Mouse (Mus musculus) thymus, postnatal 14 days (tissue): ENCODE data around the gene BC030870.
"Not testable (repeated sequence)": the region's sequence is repeated elsewhere in the genome, so short reads cannot be mapped to it uniquely, and the experiment has no call there.

Experiments used
- DNase-seq: peaks from one replicate; pipeline ENCODE4 v3.0.0; 2021

BC030870 gene

GRCm38 (mm10) chr8:65129199-65129788 lies at the start of gene BC030870:
Gene BC030870 (minus strand): TSS chr8:65129563.
- DNase-seq = no peak

- no peak for DNase-seq
These were observed 45.5 kb upstream of the BC030870 start for GRCm38 (mm10) chr8:65174746-65175476.

GRCm38 (mm10) chr8:65169184-65169583 lies 39.8 kb upstream of the BC030870 start:
- DNase-seq = no peak

- DNase-seq = not testable (repeated sequence)
These were observed 31.3 kb upstream of the BC030870 start for GRCm38 (mm10) chr8:65160676-65161075.

- no peak for DNase-seq
These were observed 29.9 kb upstream of the BC030870 start for GRCm38 (mm10) chr8:65159096-65159748.

GRCm38 (mm10) chr8:65157901-65158300 lies 28.5 kb upstream of the BC030870 start:
- DNase-seq = no peak

- no peak for DNase-seq
These were observed 9.6 kb upstream of the BC030870 start for GRCm38 (mm10) chr8:65138830-65139466.

GRCm38 (mm10) chr8:65126454-65126853 lies 2.9 kb downstream of the BC030870 start:
- DNase-seq = no peak

GRCm38 (mm10) chr8:65126014-65126413 lies 3.3 kb downstream of the BC030870 start:
- no peak for DNase-seq

- no peak for DNase-seq
These were observed 17.3 kb downstream of the BC030870 start for GRCm38 (mm10) chr8:65112092-65112491.

GRCm38 (mm10) chr8:65110285-65110691 lies 19.1 kb downstream of the BC030870 start:
- peak; percentile 22 for DNase-seq

- no peak for DNase-seq
These were observed 20.4 kb downstream of the BC030870 start for GRCm38 (mm10) chr8:65108936-65109335.

- no peak for DNase-seq
These were observed 21.2 kb downstream of the BC030870 start for GRCm38 (mm10) chr8:65107936-65108718.

- DNase-seq = no peak
These were observed 25.3 kb downstream of the BC030870 start for GRCm38 (mm10) chr8:65104041-65104440.

GRCm38 (mm10) chr8:65103632-65104031 lies 25.7 kb downstream of the BC030870 start:
- DNase-seq = no peak

GRCm38 (mm10) chr8:65099735-65100134 lies 29.6 kb downstream of the BC030870 start:
- no peak for DNase-seq

- no peak for DNase-seq
These were observed 31.5 kb downstream of the BC030870 start for GRCm38 (mm10) chr8:65097760-65098415.

- DNase-seq = no peak
These were observed 39.6 kb downstream of the BC030870 start for GRCm38 (mm10) chr8:65089781-65090180.

- no peak for DNase-seq
These were observed 41.2 kb downstream of the BC030870 start for GRCm38 (mm10) chr8:65088120-65088519.

- DNase-seq = no peak
These were observed 41.7 kb downstream of the BC030870 start for GRCm38 (mm10) chr8:65087711-65088110.

- DNase-seq = no peak
These were observed 43.7 kb downstream of the BC030870 start for GRCm38 (mm10) chr8:65085680-65086079.

GRCm38 (mm10) chr8:65080731-65081130 lies 48.6 kb downstream of the BC030870 start:
- DNase-seq = no peak
